Comparison of ENCODE assay signal across 23 mouse cellular contexts in the genomic region with DNA sequence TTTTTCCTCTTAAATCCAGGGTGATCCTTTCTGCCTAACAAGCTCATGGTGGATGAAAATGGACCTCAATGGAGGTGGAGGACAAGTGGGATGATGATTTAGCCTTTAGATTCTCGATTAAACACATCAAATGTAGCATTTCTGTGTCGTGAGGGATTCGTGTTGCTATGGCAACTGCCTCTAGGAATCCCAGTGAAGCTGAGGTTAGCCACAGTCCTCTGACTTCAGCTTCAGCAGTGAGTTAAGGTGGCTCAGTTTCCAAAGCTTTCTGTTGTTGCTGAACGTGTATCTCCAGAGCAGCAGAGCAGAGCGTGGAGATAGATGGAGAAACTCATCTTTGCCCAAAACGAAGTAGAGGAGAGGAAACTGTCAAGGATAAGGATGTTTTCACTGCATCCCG. TPM values are rescaled to one million over a fixed set of nuclear protein-coding genes. Genes with fewer than 3 reads are reported as not detected.
DNase-seq lines count a peak whose midpoint lies in the region; ATAC-seq and TF ChIP-seq lines count a peak whose summit lies in the region.
"Had no signal": no experiment of that assay in that cellular context is flagged by ENCODE, and none has a peak within 500 bp of the region (broad histone marks: within the 10 kb centered on the region; RNA-seq: fewer than 3 reads in every experiment).

No protein-coding gene starts in this region.

- no peak overlapping the region for H3K4me2 ChIP-seq in forebrain, postnatal 0 days (ENCODE audit: low read depth)
- no peak overlapping the region for H3K4me2 ChIP-seq in forebrain, embryonic 13.5 days
- H3K4me2 ChIP-seq in midbrain, embryonic 13.5 days (replicated peaks) = no peak overlapping the region
- H3K4me2 ChIP-seq: heart, embryonic 11.5 days; liver, embryonic 15.5 days; lung, embryonic 15.5 days had no signal

- WGBS in forebrain, postnatal 0 days = 50% methylated on average over 7 of the region's 7 CpGs
- WGBS in forebrain, embryonic 13.5 days = 66% methylated on average over 7 of the region's 7 CpGs
- WGBS in midbrain, embryonic 13.5 days = 53% methylated on average over 7 of the region's 7 CpGs
- WGBS in midbrain, embryonic 10.5 days = 65% methylated on average over 7 of the region's 7 CpGs

- peak; percentile 42 for DNase-seq in forebrain, postnatal 0 days
- DNase-seq in midbrain, embryonic 10.5 days (ENCODE audit: low spot score) = no peak
- DNase-seq in R1 (ENCODE audit: low read depth, low spot score) = peak; percentile 21
- DNase-seq in embryo, embryonic 10.5 days (ENCODE audit: low spot score) = peak; percentile 11
- no peak for DNase-seq in gastrocnemius, adult 8-10 months (ENCODE audit: low spot score in 2 of 2)
- DNase-seq: cerebellum, adult 8-10 months; cerebellum, postnatal 36 days; gastrocnemius, postnatal 14 days; heart, adult 11 months; kidney, adult 18-20 months; kidney, postnatal 4 days; liver; lung, postnatal 4 days had no signal

- H3K4me3 ChIP-seq in forebrain, postnatal 0 days (ENCODE audit: low read depth, low read length) = no peak overlapping the region
- H3K4me3 ChIP-seq in forebrain, embryonic 13.5 days = no peak overlapping the region
- H3K4me3 ChIP-seq in midbrain, embryonic 13.5 days (replicated peaks) = no peak overlapping the region
- no peak overlapping the region for H3K4me3 ChIP-seq in midbrain, embryonic 10.5 days
- H3K4me3 ChIP-seq: forebrain, embryonic 10.5 days; limb, embryonic 10.5 days; liver, embryonic 15.5 days; lung, embryonic 15.5 days had no signal

- no peaks in the 10 kb centered on the region for H3K36me3 ChIP-seq in forebrain, postnatal 0 days (ENCODE audit: insufficient read depth)
- H3K36me3 ChIP-seq in forebrain, embryonic 13.5 days (ENCODE audit: poor library complexity, severe bottlenecking) = no peaks in the 10 kb centered on the region
- no peaks in the 10 kb centered on the region for H3K36me3 ChIP-seq in midbrain, embryonic 13.5 days
- H3K36me3 ChIP-seq in midbrain, embryonic 10.5 days = no peaks in the 10 kb centered on the region
- H3K36me3 ChIP-seq: forebrain, embryonic 10.5 days; limb, embryonic 10.5 days; liver, embryonic 15.5 days; lung, embryonic 15.5 days had no signal

- H3K27me3 ChIP-seq in forebrain, postnatal 0 days (ENCODE audit: insufficient read depth, low read length) = no peaks in the 10 kb centered on the region
- H3K27me3 ChIP-seq in forebrain, embryonic 13.5 days = no peaks in the 10 kb centered on the region
- H3K27me3 ChIP-seq in midbrain, embryonic 13.5 days = no peaks in the 10 kb centered on the region
- H3K27me3 ChIP-seq in midbrain, embryonic 10.5 days (ENCODE audit: low read depth, poor library complexity, severe bottlenecking) = no peaks in the 10 kb centered on the region
- H3K27me3 ChIP-seq: liver, embryonic 15.5 days; lung, embryonic 15.5 days had no signal

- no peaks in the 10 kb centered on the region for H3K9me3 ChIP-seq in forebrain, postnatal 0 days (ENCODE audit: low read length)
- H3K9me3 ChIP-seq in forebrain, embryonic 13.5 days (replicated peaks) = no peaks in the 10 kb centered on the region
- no peaks in the 10 kb centered on the region for H3K9me3 ChIP-seq in midbrain, embryonic 13.5 days
- no peaks in the 10 kb centered on the region for H3K9me3 ChIP-seq in midbrain, embryonic 10.5 days (replicated peaks)
- H3K9me3 ChIP-seq: forebrain, embryonic 10.5 days; limb, embryonic 10.5 days; liver, embryonic 15.5 days; lung, embryonic 15.5 days had no signal

- H3K4me1 ChIP-seq in forebrain, postnatal 0 days (ENCODE audit: insufficient read depth) = no peaks in the 10 kb centered on the region
- H3K4me1 ChIP-seq in forebrain, embryonic 13.5 days = no peaks in the 10 kb centered on the region
- H3K4me1 ChIP-seq in midbrain, embryonic 13.5 days (replicated peaks) = peaks cover 4% of the 10 kb centered on the region; the same call in 1 of the 2 replicates
- no peaks in the 10 kb centered on the region for H3K4me1 ChIP-seq in midbrain, embryonic 10.5 days
- H3K4me1 ChIP-seq: forebrain, embryonic 10.5 days; limb, embryonic 10.5 days; liver, embryonic 15.5 days; lung, embryonic 15.5 days had no signal

- H3K27ac ChIP-seq in forebrain, postnatal 0 days (ENCODE audit: low read depth, low read length) = no peak overlapping the region
- H3K27ac ChIP-seq in forebrain, embryonic 13.5 days = no peak overlapping the region
- H3K27ac ChIP-seq in midbrain, embryonic 13.5 days = no peak overlapping the region
- H3K27ac ChIP-seq in midbrain, embryonic 10.5 days (replicated peaks) = no peak overlapping the region
- H3K27ac ChIP-seq: forebrain, embryonic 10.5 days; limb, embryonic 10.5 days; liver, embryonic 15.5 days; lung, embryonic 15.5 days; stomach, postnatal 0 days had no signal

- ATAC-seq in forebrain, postnatal 0 days = peak; percentile 42; the same call in 1 of the 2 replicates
- no peak for ATAC-seq in forebrain, embryonic 13.5 days
- peak; percentile 58; the same call in 1 of the 2 replicates for ATAC-seq in midbrain, embryonic 13.5 days
- no peak for ATAC-seq in monocyte, adult 5-6 weeks (replicated peaks; ENCODE audit: insufficient number of reproducible peaks, low FRiP score, low TSS enrichment, poor library complexity, severe bottlenecking)
- ATAC-seq: CD4-positive, CD25-positive, alpha-beta regulatory T cell, adult 4 months had no signal

- no peak overlapping the region for H3K9ac ChIP-seq in forebrain, postnatal 0 days
- H3K9ac ChIP-seq in forebrain, embryonic 13.5 days = no peak overlapping the region
- no peak overlapping the region for H3K9ac ChIP-seq in midbrain, embryonic 13.5 days (replicated peaks)
- H3K9ac ChIP-seq: liver, embryonic 15.5 days; lung, embryonic 15.5 days had no signal

- TF ChIP-seq CTCF in forebrain, postnatal 0 days (IDR thresholded peaks at IDR 0.05; ENCODE audit: low read depth) = no peak

RNA-seq across cellular contexts. Expression of a gene that starts 35.6 kb away (rescaled TPM):
- 0.85 and 2.1 TPM in 2 replicates for total RNA-seq in forebrain, postnatal 0 days (2014; rRNA removed)
- 0.75 and 1.3 TPM in 2 replicates for polyA plus RNA-seq in forebrain, postnatal 0 days (2015; fragmentation: Nextera tagmentation; extraction: Ambion mirVana)
- polyA plus RNA-seq in forebrain, embryonic 13.5 days (2015; fragmentation: Nextera tagmentation; extraction: Ambion mirVana) = 2.1 and 2.5 TPM in 2 replicates
- polyA plus RNA-seq in midbrain, embryonic 13.5 days (2015; fragmentation: Nextera tagmentation; extraction: Ambion mirVana) = 2.6 and 3.2 TPM in 2 replicates
- 4.9 and 5.1 TPM in 2 replicates for polyA plus RNA-seq in midbrain, embryonic 10.5 days (2016; fragmentation: Nextera tagmentation; extraction: Ambion mirVana)
- 10 to 100 TPM in 1 of 4 experiments, 1 to 10 TPM in 3; 8.0 to 10.2 (median 8.1) TPM for total RNA-seq in gastrocnemius, adult 8-10 months (2022)
- not detected in 3 replicates for total RNA-seq in monocyte, adult 5-6 weeks (2017)

Comparison
In these comparisons a context has a peak if more than half of its experiments do, and no peak if none do; other contexts are left out.
1. ATAC-seq: peak in forebrain, postnatal 0 days (single experiment) and midbrain, embryonic 13.5 days (single experiment); none in forebrain, embryonic 13.5 days (single experiment) and monocyte, adult 5-6 weeks (single experiment).
2. DNase-seq: peak in forebrain, postnatal 0 days (single experiment), R1 (single experiment) and embryo, embryonic 10.5 days (single experiment); none in midbrain, embryonic 10.5 days (single experiment) and gastrocnemius, adult 8-10 months (0 of 2).